Mouse (Mus musculus) ES-CJ7 (cell line): ENCODE measurements at regions not wholly inside any gene's neighbourhood (a gene's known extent, or its start where the extent isn't known, plus 50 kb on each side); places are given as distances from the start of the nearest gene placed in this dataset.
"Not testable (repeated sequence)": the region's sequence is repeated elsewhere in the genome, so short reads cannot be mapped to it uniquely, and the experiment has no call there.

ENCODE experiments used
- DNase-seq: peaks from one replicate; pipeline ENCODE4 v3.0.0; 2011; ENCODE audit warnings: low read depth, low spot score

GRCm38 (mm10) chr10:99578366-99578765 lies 181.1 kb downstream of the Csl start:
- DNase-seq, result no peak

- DNase-seq, result no peak
These were observed 179.3 kb downstream of the Csl start for GRCm38 (mm10) chr10:99580191-99580590.

GRCm38 (mm10) chr10:99581074-99581473 lies 178.4 kb downstream of the Csl start:
- DNase-seq, result no peak

GRCm38 (mm10) chr10:99584855-99585254 lies 174.6 kb downstream of the Csl start:
- DNase-seq, result no peak

- DNase-seq, result no peak
These were observed 167.2 kb downstream of the Csl start for GRCm38 (mm10) chr10:99592220-99592619.

- no peak for DNase-seq
These were observed 163.8 kb downstream of the Csl start for GRCm38 (mm10) chr10:99595659-99596058.

- DNase-seq, result not testable (repeated sequence)
These were observed 160.0 kb downstream of the Csl start for GRCm38 (mm10) chr10:99599142-99600120.

GRCm38 (mm10) chr10:99602331-99602730 lies 157.1 kb downstream of the Csl start:
- no peak for DNase-seq

- DNase-seq, result no peak
These were observed 155.3 kb downstream of the Csl start for GRCm38 (mm10) chr10:99604172-99604571.

GRCm38 (mm10) chr10:99608477-99608876 lies 151.0 kb downstream of the Csl start:
- DNase-seq, result no peak

- DNase-seq, result no peak
These were observed 150.0 kb downstream of the Csl start for GRCm38 (mm10) chr10:99609420-99609819.

- no peak for DNase-seq
These were observed 148.6 kb downstream of the Csl start for GRCm38 (mm10) chr10:99610890-99611289.

GRCm38 (mm10) chr10:99614392-99615249 lies 144.8 kb downstream of the Csl start:
- no peak for DNase-seq

- DNase-seq, result no peak
These were observed 144.1 kb downstream of the Csl start for GRCm38 (mm10) chr10:99615371-99615770.

GRCm38 (mm10) chr10:99615779-99616178 lies 143.7 kb downstream of the Csl start:
- DNase-seq, result peak; percentile 91

GRCm38 (mm10) chr10:99617623-99618022 lies 141.8 kb downstream of the Csl start:
- DNase-seq, result no peak

- DNase-seq, result peak; percentile 82
These were observed 139.9 kb downstream of the Csl start for GRCm38 (mm10) chr10:99619421-99620151.

GRCm38 (mm10) chr10:99620489-99620888 lies 139.0 kb downstream of the Csl start:
- DNase-seq, result no peak

GRCm38 (mm10) chr10:99627355-99627754 lies 132.1 kb downstream of the Csl start:
- no peak for DNase-seq

- no peak for DNase-seq
These were observed 127.0 kb downstream of the Csl start for GRCm38 (mm10) chr10:99632250-99632985.

GRCm38 (mm10) chr10:99635796-99636195 lies 123.7 kb downstream of the Csl start:
- no peak for DNase-seq
